Mouse (Mus musculus) hindbrain, embryonic 11.5 days (tissue): Measurements from ENCODE around the gene Dnajc16. TPM values are rescaled to one million over a fixed set of nuclear protein-coding genes. Genes with fewer than 3 reads are reported as not detected.

Experiments used
- ATAC-seq: fragments of 200-750 bp; cut with Nextera tagmentation; 2 replicates; pipeline ENCODE4 v1.8.0; 2017; ENCODE audit warnings: mild to moderate bottlenecking, moderate TSS enrichment, moderate library complexity; ENCODE audit not compliant: low FRiP score
- DNase-seq: peaks from one replicate; pipeline ENCODE4 v3.0.0-alpha.2; 2015; ENCODE audit warnings: low spot score
- H3K27ac ChIP-seq: fragments of 300-500 bp; sonication (generic); 2 replicates; pipeline ENCODE4 v1.5.1; 2014; ENCODE audit warnings: mild to moderate bottlenecking, low read depth, low read length
- H3K27me3 ChIP-seq: fragments of 300-500 bp; sonication (generic); 2 replicates; pipeline ENCODE4 v1.6.1; 2014; ENCODE audit warnings: mild to moderate bottlenecking, low read length, moderate library complexity, mixed read lengths; ENCODE audit not compliant: control insufficient read depth, insufficient read depth
- H3K36me3 ChIP-seq: fragments of 300-500 bp; sonication (generic); 2 replicates; pipeline ENCODE4 v1.6.1; 2014; ENCODE audit warnings: mild to moderate bottlenecking, low read length, moderate library complexity, mixed read lengths; ENCODE audit not compliant: control insufficient read depth, insufficient read depth
- H3K4me1 ChIP-seq: fragments of 300-500 bp; sonication (generic); replicated peaks from 2 replicates; pipeline ENCODE4 v1.6.1; 2014; ENCODE audit warnings: low read length, mixed read lengths; ENCODE audit not compliant: control insufficient read depth, insufficient read depth
- H3K4me2 ChIP-seq: fragments of 300-500 bp; sonication (generic); replicated peaks from 2 replicates; pipeline ENCODE4 v1.6.1; 2014; ENCODE audit warnings: mild to moderate bottlenecking, low read depth, low read length
- H3K4me3 ChIP-seq: fragments of 300-500 bp; sonication (generic); 2 replicates; pipeline ENCODE4 v1.5.1; 2014; ENCODE audit warnings: low read depth, low read length
- H3K9ac ChIP-seq: fragments of 300-500 bp; sonication (generic); 2 replicates; pipeline ENCODE4 v1.6.1; 2014; ENCODE audit warnings: low read depth, low read length
- H3K9me3 ChIP-seq: fragments of 300-500 bp; sonication (generic); 2 replicates; pipeline ENCODE4 v1.6.1; 2016; ENCODE audit warnings: low read length; ENCODE audit not compliant: control insufficient read depth
- WGBS: fragments of 180-500 bp; shearing (Covaris S2); extraction: QIAGEN DNeasy Blood & Tissue Kit; methylation state at CpG from one replicate; pipeline ENCODE4 v1.1.7; 2014; 5-methylcytosine and 5-hydroxymethylcytosine counted together
- polyA plus RNA-seq: library from polyadenylated mRNA; unstranded; fragments of >200 nt; fragmentation: Nextera tagmentation; extraction: Ambion mirVana; gene quantifications from 2 replicates; pipeline ENCODE4 v1.2.1, GENCODE M21; 2014

Dnajc16 gene
- polyA plus RNA-seq: 4.9 and 5.4 TPM in 2 replicates

DNA sequence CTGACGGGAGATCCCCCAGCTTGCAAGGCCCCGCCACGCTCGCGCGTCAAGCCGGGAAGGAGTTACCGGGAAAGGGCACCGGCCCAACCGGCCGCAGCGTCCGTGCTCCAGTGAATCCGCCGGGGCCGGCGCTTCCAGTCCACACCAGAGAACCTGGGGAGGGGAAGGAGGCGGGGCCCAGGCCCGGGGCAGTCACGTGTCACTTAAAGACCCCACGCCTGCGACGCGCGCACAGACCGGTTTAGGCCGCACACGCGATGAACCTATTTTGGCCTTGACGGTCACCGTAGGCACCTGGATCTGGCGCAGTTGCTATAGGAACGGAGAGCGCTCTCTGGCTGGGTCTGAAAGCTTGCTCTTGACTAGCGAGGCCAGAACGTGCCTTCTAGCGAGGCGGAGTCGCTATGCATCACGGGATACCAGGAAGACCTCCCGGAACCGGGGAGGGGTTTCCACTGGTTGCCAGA, at the start of gene Dnajc16:
Gene Dnajc16, minus strand, starts transcription at position 408 of the 467 bp plus-strand sequence.
- peak; percentile 88 for ATAC-seq
- H3K9me3 ChIP-seq: no peaks in the 10 kb centered on the region
- DNase-seq: peak; percentile 98
- WGBS: under 1% methylated on average over 42 of the region's 42 CpGs
- H3K4me3 ChIP-seq: peak within 1 kb of the TSS; percentile 86
- H3K27me3 ChIP-seq: no peaks in the 10 kb centered on the region
- H3K9ac ChIP-seq: peak within 1 kb of the TSS; percentile 85
- H3K36me3 ChIP-seq: no peaks in the 10 kb centered on the region
- peaks cover 4% of the 10 kb centered on the region; the same call in 1 of the 2 replicates for H3K4me1 ChIP-seq
- H3K4me2 ChIP-seq: peak within 1 kb of the TSS; percentile 76
- peak within 1 kb of the TSS; percentile 79 for H3K27ac ChIP-seq

- Histone ChIP-seq H3K36me3 (no peaks in the 10 kb centered on the region), H3K4me3 (no peak overlapping the region), H3K27me3 (no peaks in the 10 kb centered on the region), H3K4me1 (no peaks in the 10 kb centered on the region), H3K27ac (no peak overlapping the region), H3K4me2 (no peak overlapping the region), H3K9me3 (no peaks in the 10 kb centered on the region), H3K9ac (no peak overlapping the region)
- ATAC-seq (no peak), DNase-seq (no peak)
- 70% methylated on average over 5 of the region's 5 CpGs for WGBS
These were observed 43.9 kb upstream of the Dnajc16 start for GRCm38 (mm10) chr4:141834536-141835095.

- Histone ChIP-seq H3K4me3 (no peak overlapping the region), H3K36me3 (no peaks in the 10 kb centered on the region), H3K27me3 (no peaks in the 10 kb centered on the region), H3K4me2 (no peak overlapping the region), H3K9ac (no peak overlapping the region), H3K4me1 (no peaks in the 10 kb centered on the region), H3K9me3 (no peaks in the 10 kb centered on the region), H3K27ac (no peak overlapping the region)
- DNase-seq: no peak
- WGBS: 50% methylated on average over 1 of the region's 1 CpGs
- no peak for ATAC-seq
These were observed 43.2 kb upstream of the Dnajc16 start for GRCm38 (mm10) chr4:141833911-141834310.

GRCm38 (mm10) chr4:141831361-141831760, 40.6 kb upstream of the Dnajc16 start:
- no peaks in the 10 kb centered on the region for H3K36me3 ChIP-seq
- H3K27ac ChIP-seq: no peak overlapping the region
- WGBS: 87% methylated on average over 7 of the region's 7 CpGs
- H3K27me3 ChIP-seq: no peaks in the 10 kb centered on the region
- H3K4me1 ChIP-seq: no peaks in the 10 kb centered on the region
- no peak overlapping the region for H3K4me2 ChIP-seq
- no peak overlapping the region for H3K9ac ChIP-seq
- H3K9me3 ChIP-seq: no peaks in the 10 kb centered on the region
- DNase-seq: no peak
- H3K4me3 ChIP-seq: no peak overlapping the region
- ATAC-seq: no peak

DNA sequence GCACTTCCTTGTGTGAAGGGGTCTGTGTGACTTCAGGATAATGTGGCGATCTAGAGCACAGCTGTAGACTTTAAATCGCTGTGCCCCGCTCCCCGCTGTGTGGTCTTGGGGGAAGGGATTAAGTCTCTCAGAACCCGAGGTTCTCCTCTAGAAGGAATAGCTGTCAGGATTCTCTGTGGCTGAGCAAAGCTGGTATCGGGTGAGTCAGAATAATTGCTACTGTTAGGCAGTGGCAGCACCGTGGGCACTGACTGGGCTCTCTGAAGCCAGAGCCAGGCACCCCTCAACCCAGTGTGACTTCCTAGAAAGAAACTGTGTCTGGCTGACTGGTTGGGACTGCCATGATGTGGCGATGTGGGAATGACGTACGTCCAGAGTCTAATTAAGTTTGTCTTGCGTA, 39.6 kb upstream of the Dnajc16 start:
- no peak overlapping the region for H3K4me2 ChIP-seq
- no peaks in the 10 kb centered on the region for H3K4me1 ChIP-seq
- H3K27ac ChIP-seq: no peak overlapping the region
- WGBS: 62% methylated on average over 11 of the region's 11 CpGs
- no peaks in the 10 kb centered on the region for H3K9me3 ChIP-seq
- DNase-seq: no peak
- no peak for ATAC-seq
- H3K27me3 ChIP-seq: no peaks in the 10 kb centered on the region
- no peak overlapping the region for H3K4me3 ChIP-seq
- no peak overlapping the region for H3K9ac ChIP-seq
- H3K36me3 ChIP-seq: no peaks in the 10 kb centered on the region

DNA sequence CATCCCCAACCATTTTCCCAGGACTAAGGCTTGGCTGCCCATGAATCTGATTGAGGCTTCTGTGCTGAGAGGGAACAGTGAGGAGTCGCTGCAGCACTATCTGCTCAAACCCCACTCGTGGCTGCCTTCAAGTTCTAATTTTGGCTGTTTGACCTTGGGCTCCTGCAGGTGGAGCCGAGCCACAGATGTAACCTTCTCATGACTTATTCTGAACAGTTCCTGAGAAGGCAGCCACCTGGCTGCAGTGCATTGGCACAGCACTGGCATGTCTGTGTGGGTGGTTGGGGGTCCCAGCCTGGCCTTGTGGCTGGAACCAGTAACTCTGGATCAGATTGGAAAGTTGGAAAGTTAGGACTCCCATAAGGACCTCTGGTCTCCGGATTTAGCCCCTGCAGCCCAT, 37.4 kb upstream of the Dnajc16 start:
- Histone ChIP-seq H3K4me3 (no peak overlapping the region), H3K9ac (no peak overlapping the region), H3K27ac (no peak overlapping the region), H3K4me2 (no peak overlapping the region), H3K4me1 (no peaks in the 10 kb centered on the region), H3K9me3 (no peaks in the 10 kb centered on the region), H3K27me3 (no peaks in the 10 kb centered on the region), H3K36me3 (no peaks in the 10 kb centered on the region)
- ATAC-seq (no peak), DNase-seq (no peak)
- 76% methylated on average over 4 of the region's 4 CpGs for WGBS

- Histone ChIP-seq H3K27ac (no peak overlapping the region), H3K36me3 (no peaks in the 10 kb centered on the region), H3K9ac (no peak overlapping the region), H3K27me3 (no peaks in the 10 kb centered on the region), H3K9me3 (no peaks in the 10 kb centered on the region), H3K4me3 (no peak overlapping the region), H3K4me2 (no peak overlapping the region), H3K4me1 (no peaks in the 10 kb centered on the region)
- ATAC-seq: no peak
- 93% methylated on average over 2 of the region's 2 CpGs for whole genome bisulfite sequencing
- no peak for DNase-seq
These were observed 36.7 kb upstream of the Dnajc16 start for GRCm38 (mm10) chr4:141827401-141827800.

- Histone ChIP-seq H3K9me3 (no peaks in the 10 kb centered on the region), H3K4me3 (no peak within 1 kb of the TSS), H3K4me2 (no peak within 1 kb of the TSS), H3K36me3 (no peaks in the 10 kb centered on the region), H3K27ac (no peak within 1 kb of the TSS), H3K9ac (no peak within 1 kb of the TSS), H3K4me1 (no peaks in the 10 kb centered on the region), H3K27me3 (no peaks in the 10 kb centered on the region)
- 59% methylated on average over 5 of the region's 5 CpGs for WGBS
- DNase-seq (no peak), ATAC-seq (no peak)
These were observed 35.3 kb upstream of the Dnajc16 start, which contains the start of gene Cela2a for GRCm38 (mm10) chr4:141826060-141826459. Gene Cela2a (minus strand): TSS chr4:141826160.

- Histone ChIP-seq H3K4me2 (no peak overlapping the region; the same call in 1 of the 2 replicates), H3K27me3 (no peaks in the 10 kb centered on the region), H3K4me3 (no peak overlapping the region), H3K4me1 (no peaks in the 10 kb centered on the region), H3K27ac (no peak overlapping the region), H3K9ac (no peak overlapping the region), H3K9me3 (no peaks in the 10 kb centered on the region), H3K36me3 (no peaks in the 10 kb centered on the region)
- 59% methylated on average over 3 of the region's 3 CpGs for whole genome bisulfite sequencing
- ATAC-seq (no peak), DNase-seq (peak; percentile 25)
These were observed 32.2 kb upstream of the Dnajc16 start for GRCm38 (mm10) chr4:141822979-141823378.
